Mouse (Mus musculus) limb, embryonic 14.5 days (tissue): ENCODE measurements around the gene Bloc1s1. TPM values are rescaled to one million over a fixed set of nuclear protein-coding genes. Genes with fewer than 3 reads are reported as not detected.

Source experiments
- ATAC-seq: fragments of 200-750 bp; cut with Nextera tagmentation; 2 replicates; pipeline ENCODE4 v1.8.0; 2017; ENCODE audit warnings: low read depth, moderate number of reproducible peaks, moderate TSS enrichment; ENCODE audit not compliant: low FRiP score
- DNase-seq: peaks from one replicate; pipeline ENCODE4 v3.0.0-alpha.2; 2015; ENCODE audit warnings: low spot score
- H3K27ac ChIP-seq: fragments of 300-500 bp; sonication (generic); replicated peaks from 2 replicates; pipeline ENCODE4 v1.5.1; 2014; ENCODE audit warnings: low read depth, mild to moderate bottlenecking, low read length, moderate library complexity, mixed read lengths
- H3K27me3 ChIP-seq: fragments of 300-500 bp; sonication (generic); 2 replicates; pipeline ENCODE4 v1.6.1; 2014; ENCODE audit warnings: low read length, mixed read lengths; ENCODE audit not compliant: control insufficient read depth, insufficient read depth
- H3K36me3 ChIP-seq: fragments of 300-500 bp; sonication (generic); 2 replicates; pipeline ENCODE4 v1.6.1; 2014; ENCODE audit warnings: mild to moderate bottlenecking, low read length, moderate library complexity, mixed read lengths; ENCODE audit not compliant: control insufficient read depth, insufficient read depth
- H3K4me1 ChIP-seq: fragments of 300-500 bp; sonication (generic); 2 replicates; pipeline ENCODE4 v1.6.1; 2014; ENCODE audit warnings: antibody characterized with exemption, low read length, mixed read lengths; ENCODE audit not compliant: control insufficient read depth, insufficient read depth
- H3K4me2 ChIP-seq: fragments of 300-500 bp; sonication (generic); replicated peaks from 2 replicates; pipeline ENCODE4 v1.6.1; 2014; ENCODE audit warnings: low read depth, mild to moderate bottlenecking, low read length, moderate library complexity; ENCODE audit not compliant: severe bottlenecking
- H3K4me3 ChIP-seq: fragments of 300-500 bp; sonication (generic); replicated peaks from 2 replicates; pipeline ENCODE4 v1.5.1; 2014; ENCODE audit warnings: low read length
- H3K9ac ChIP-seq: fragments of 300-500 bp; sonication (generic); 2 replicates; pipeline ENCODE4 v1.6.1; 2014; ENCODE audit warnings: mild to moderate bottlenecking, low read depth, low read length, moderate library complexity; ENCODE audit not compliant: severe bottlenecking
- H3K9me3 ChIP-seq: fragments of 300-500 bp; sonication (generic); 2 replicates; pipeline ENCODE4 v1.6.1; 2016; ENCODE audit warnings: low read length; ENCODE audit not compliant: control insufficient read depth
- POLR2A ChIP-seq: fragments of 200-500 bp; IDR thresholded peaks from 2 replicates; pipeline ENCODE4 v1.8.0; 2012; ENCODE audit warnings: inconsistent platforms, mild to moderate bottlenecking, moderate library complexity, borderline replicate concordance; ENCODE audit not compliant: insufficient read depth, insufficient read length; ENCODE audit errors: extremely low read depth
- WGBS: fragments of 180-500 bp; shearing (Covaris S2); extraction: QIAGEN DNeasy Blood & Tissue Kit; methylation state at CpG from one replicate; pipeline ENCODE4 v1.1.7; 2014; 5-methylcytosine and 5-hydroxymethylcytosine counted together
- polyA plus RNA-seq, 2 experiments: library from polyadenylated mRNA; depleted of rRNA in 1 of 2; stranded (reverse) in 1 of 2; unstranded in 1 of 2; fragments of >200 nt; fragmentation: Nextera tagmentation in 1 of 2; extraction: Ambion mirVana in 1 of 2; gene quantifications; 2 replicates each; pipeline versions ENCODE4 v1.2.1 to v1.2.3; 2012 to 2014

Gene Bloc1s1
- polyA plus RNA-seq, 2 experiments = 262 to 285 TPM

GRCm38 (mm10) chr10:128937756-128938390 is 14.0 kb upstream of the Bloc1s1 start:
- ATAC-seq (peak; percentile 32; the same call in 1 of the 2 replicates), DNase-seq (no peak)
- H3K27ac ChIP-seq = no peak overlapping the region
- H3K27me3 ChIP-seq = peaks cover 33% of the 10 kb centered on the region
- H3K36me3 ChIP-seq = no peaks in the 10 kb centered on the region
- H3K9ac ChIP-seq = no peak overlapping the region
- no peaks in the 10 kb centered on the region for H3K9me3 ChIP-seq
- H3K4me1 ChIP-seq = peaks cover 3% of the 10 kb centered on the region; the same call in 1 of the 2 replicates
- H3K4me2 ChIP-seq = no peak overlapping the region
- H3K4me3 ChIP-seq = no peak overlapping the region
- no peak for TF ChIP-seq POLR2A
- WGBS = 71% methylated on average over 12 of the region's 12 CpGs

DNA sequence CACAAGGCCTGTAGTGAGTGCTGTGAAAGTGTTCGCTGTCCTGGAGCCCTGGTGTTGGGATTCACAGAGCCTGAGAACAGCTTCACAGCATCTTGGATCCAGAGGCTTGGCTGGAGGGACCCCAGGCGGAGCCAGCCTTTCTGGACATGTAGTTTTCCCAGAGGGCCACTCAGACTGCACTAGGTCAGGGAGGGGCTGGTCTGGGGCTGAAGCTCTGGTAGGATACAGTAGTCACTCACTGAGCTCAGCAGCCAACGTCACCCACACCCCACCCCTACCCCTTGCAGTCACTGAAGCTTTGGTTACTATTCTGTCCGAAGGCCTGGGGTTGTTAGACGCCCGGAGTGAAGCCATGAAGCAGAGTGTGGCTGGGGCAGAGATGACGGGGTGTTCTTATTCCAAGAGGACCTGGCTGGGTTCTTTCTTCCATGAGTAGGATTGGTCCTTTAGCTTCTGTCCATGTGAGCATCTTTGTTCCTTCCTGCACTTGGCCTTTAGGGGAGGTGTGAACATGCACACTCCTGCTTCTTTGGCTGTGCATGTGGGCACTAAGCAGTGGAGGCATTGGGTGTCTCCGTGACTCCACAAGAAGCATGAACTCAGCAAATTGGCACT is 12.1 kb upstream of the Bloc1s1 start:
- Histone ChIP-seq H3K4me2 (no peak overlapping the region), H3K36me3 (no peaks in the 10 kb centered on the region), H3K9ac (no peak overlapping the region), H3K9me3 (no peaks in the 10 kb centered on the region), H3K27ac (no peak overlapping the region), H3K4me3 (no peak overlapping the region), H3K27me3 (peaks cover 40% of the 10 kb centered on the region), H3K4me1 (peaks cover 3% of the 10 kb centered on the region; the same call in 1 of the 2 replicates)
- 67% methylated on average over 8 of the region's 8 CpGs for WGBS
- ATAC-seq (no peak), DNase-seq (no peak)
- TF ChIP-seq POLR2A = no peak

DNA sequence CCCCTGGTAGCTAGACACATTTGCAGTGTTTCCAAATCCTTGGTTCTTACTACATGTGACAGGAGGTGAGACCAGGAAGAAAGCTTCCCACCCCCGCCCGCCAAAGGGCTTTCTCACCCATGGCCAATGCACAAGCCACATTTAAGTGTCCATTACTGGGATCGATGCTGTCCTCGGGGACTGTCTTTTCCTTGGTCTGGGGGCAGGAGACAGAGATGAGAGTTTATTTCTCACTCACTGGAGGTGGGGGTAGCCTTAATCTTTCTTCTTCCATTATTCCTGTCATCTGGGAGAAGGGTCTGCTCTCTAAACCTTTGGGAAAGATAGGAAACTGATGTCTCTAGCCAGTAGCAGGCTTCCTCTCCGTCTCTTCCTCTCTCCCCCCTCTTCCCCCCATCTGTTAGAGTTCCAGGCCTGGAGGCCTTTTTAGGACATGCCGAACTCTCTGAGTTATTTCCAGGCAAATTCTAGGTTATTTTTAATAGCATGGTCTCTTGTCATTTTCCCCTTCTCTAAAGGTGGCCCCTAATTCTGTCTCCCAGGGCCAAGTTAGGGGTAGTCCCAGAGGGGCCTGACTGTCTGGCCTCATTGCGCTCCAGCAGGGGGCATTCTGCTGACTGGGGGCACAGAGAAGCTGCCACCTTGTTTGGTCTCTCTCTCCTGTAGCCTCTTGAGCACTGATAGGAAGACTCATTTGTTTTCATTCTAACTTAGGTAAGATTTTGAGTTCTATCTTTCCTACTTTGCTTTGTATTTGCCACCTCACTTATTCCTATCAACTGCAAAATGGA is 11.4 kb upstream of the Bloc1s1 start:
- no peak for ATAC-seq
- Histone ChIP-seq H3K4me2 (no peak overlapping the region), H3K36me3 (no peaks in the 10 kb centered on the region), H3K4me1 (peaks cover 3% of the 10 kb centered on the region; the same call in 1 of the 2 replicates), H3K27me3 (peaks cover 40% of the 10 kb centered on the region), H3K9me3 (no peaks in the 10 kb centered on the region), H3K9ac (no peak overlapping the region), H3K27ac (no peak overlapping the region), H3K4me3 (no peak overlapping the region)
- TF ChIP-seq POLR2A = no peak
- no peak for DNase-seq
- 56% methylated on average over 7 of the region's 7 CpGs for WGBS

DNA sequence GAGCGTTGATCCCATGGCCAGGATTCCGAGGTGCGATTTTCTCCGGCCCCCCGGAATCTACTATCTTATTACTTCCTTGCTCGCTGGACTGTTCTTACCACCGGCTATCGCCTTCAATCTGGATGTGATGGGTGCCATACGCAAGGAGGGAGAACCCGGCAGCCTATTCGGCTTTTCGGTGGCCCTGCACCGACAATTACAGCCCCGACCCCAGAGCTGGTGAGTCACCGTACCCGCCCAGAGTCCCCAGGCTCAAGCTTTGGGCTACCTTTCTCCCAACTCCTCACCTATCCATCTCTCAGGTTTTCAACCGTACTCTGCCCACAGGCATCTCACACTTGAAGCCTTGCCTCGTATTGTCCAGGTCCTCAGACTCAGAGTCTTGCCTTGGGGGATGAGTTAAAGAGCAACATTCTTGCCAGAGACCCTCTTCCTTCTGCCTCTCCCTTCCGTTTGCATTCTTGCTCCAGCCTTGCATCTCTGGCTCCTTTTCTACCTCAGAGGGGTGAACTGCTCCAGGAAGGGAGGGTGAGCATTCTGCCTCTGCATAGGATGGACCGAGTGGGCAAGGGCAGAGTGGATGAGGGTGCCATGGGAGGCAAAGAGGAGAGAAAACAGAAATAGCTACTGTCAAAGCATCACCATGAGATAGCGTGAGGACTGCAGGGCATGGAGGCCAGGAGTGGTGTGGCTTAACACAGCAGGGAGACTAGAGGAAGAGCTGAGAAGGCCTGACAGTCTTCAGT is 10.3 kb upstream of the Bloc1s1 start:
- TF ChIP-seq POLR2A = no peak
- Histone ChIP-seq H3K27ac (no peak overlapping the region), H3K36me3 (no peaks in the 10 kb centered on the region), H3K9ac (peak overlapping the region; percentile 31), H3K4me1 (peaks cover 3% of the 10 kb centered on the region; the same call in 1 of the 2 replicates), H3K4me3 (peak overlapping the region; percentile 42), H3K4me2 (peak overlapping the region; percentile 78), H3K27me3 (peaks cover 40% of the 10 kb centered on the region), H3K9me3 (no peaks in the 10 kb centered on the region)
- ATAC-seq = no peak
- 4% methylated on average over 18 of the region's 21 CpGs for WGBS
- no peak for DNase-seq

GRCm38 (mm10) chr10:128933574-128933973 is 9.7 kb upstream of the Bloc1s1 start, which contains the start of gene Itga7:
Gene Itga7 (plus strand): TSS chr10:128933818.
- ATAC-seq (peak; percentile 58), DNase-seq (peak; percentile 14)
- peak within 1 kb of the TSS; percentile 42 for H3K4me3 ChIP-seq
- peak within 1 kb of the TSS; percentile 31 for H3K9ac ChIP-seq
- H3K27ac ChIP-seq = no peak within 1 kb of the TSS
- peak within 1 kb of the TSS; percentile 78 for H3K4me2 ChIP-seq
- peaks cover 3% of the 10 kb centered on the region; the same call in 1 of the 2 replicates for H3K4me1 ChIP-seq
- 0% methylated on average over 24 of the region's 26 CpGs for WGBS
- no peak for TF ChIP-seq POLR2A
- H3K9me3 ChIP-seq = no peaks in the 10 kb centered on the region
- H3K36me3 ChIP-seq = no peaks in the 10 kb centered on the region
- H3K27me3 ChIP-seq = peaks cover 40% of the 10 kb centered on the region
